Mouse (Mus musculus) midbrain, embryonic 12.5 days (tissue): ENCODE results near the gene Pebp1. TPM values are rescaled to one million over a fixed set of nuclear protein-coding genes. Genes with fewer than 3 reads are reported as not detected.
"Not testable (repeated sequence)": the region's sequence is repeated elsewhere in the genome, so short reads cannot be mapped to it uniquely, and the experiment has no call there.

ENCODE experiments used
- ATAC-seq: fragments of 200-750 bp; cut with Nextera tagmentation; 2 replicates; pipeline ENCODE4 v1.8.0; 2017; ENCODE audit warnings: low read depth, moderate TSS enrichment, moderate library complexity; ENCODE audit not compliant: low FRiP score
- H3K27ac ChIP-seq: fragments of 300-500 bp; sonication (generic); replicated peaks from 2 replicates; pipeline ENCODE4 v1.5.1; 2016; ENCODE audit warnings: mild to moderate bottlenecking
- H3K27me3 ChIP-seq: fragments of 300-500 bp; sonication (generic); 2 replicates; pipeline ENCODE4 v1.6.1; 2016; ENCODE audit warnings: mild to moderate bottlenecking
- H3K36me3 ChIP-seq: fragments of 300-500 bp; sonication (generic); 2 replicates; pipeline ENCODE4 v1.6.1; 2016
- H3K4me1 ChIP-seq: fragments of 300-500 bp; sonication (generic); 2 replicates; pipeline ENCODE4 v1.6.1; 2016
- H3K4me2 ChIP-seq: fragments of 300-500 bp; sonication (generic); replicated peaks from 2 replicates; pipeline ENCODE4 v1.6.1; 2016; ENCODE audit warnings: mild to moderate bottlenecking, moderate library complexity
- H3K4me3 ChIP-seq: fragments of 300-500 bp; sonication (generic); 2 replicates; pipeline ENCODE4 v1.5.1; 2016; ENCODE audit warnings: mild to moderate bottlenecking
- H3K9ac ChIP-seq: fragments of 300-500 bp; sonication (generic); replicated peaks from 2 replicates; pipeline ENCODE4 v1.6.1; 2016; ENCODE audit warnings: mild to moderate bottlenecking, moderate library complexity
- H3K9me3 ChIP-seq: fragments of 300-500 bp; sonication (generic); 2 replicates; pipeline ENCODE4 v1.6.1; 2016; ENCODE audit warnings: mild to moderate bottlenecking
- WGBS: fragments of 180-500 bp; shearing (Covaris S2); methylation state at CpG from one replicate; pipeline ENCODE4 v1.1.7; 2016; 5-methylcytosine and 5-hydroxymethylcytosine counted together
- polyA plus RNA-seq: library from polyadenylated mRNA; unstranded; fragments of >200 nt; fragmentation: Nextera tagmentation; extraction: Ambion mirVana; gene quantifications from 2 replicates; pipeline ENCODE4 v1.2.1, GENCODE M21; 2016

The Pebp1 gene
- polyA plus RNA-seq, 1 experiment from 2014 or later: 825 TPM

DNA sequence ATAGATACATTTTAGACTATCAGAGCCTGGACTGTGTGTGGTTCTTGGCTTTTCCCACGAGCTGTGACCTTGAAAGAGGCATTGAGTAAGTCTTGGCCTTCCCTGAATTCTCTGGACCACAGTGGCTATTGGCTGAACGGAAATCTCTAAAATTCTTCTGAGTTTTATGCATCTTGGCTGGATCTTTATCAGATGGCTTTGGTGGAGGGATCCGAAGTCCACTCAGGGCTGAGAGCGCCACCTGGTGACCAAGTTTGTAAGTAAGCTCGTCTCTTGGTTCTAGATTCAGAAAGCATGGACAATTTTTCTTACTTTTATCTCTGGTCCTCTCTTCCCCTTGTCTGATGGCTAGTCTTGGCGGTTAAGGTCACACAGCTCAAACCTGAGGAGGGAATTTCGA lies 17.5 kb upstream of the Pebp1 start:
- Histone ChIP-seq H3K4me3 (no peak overlapping the region), H3K4me1 (peaks cover 3% of the 10 kb centered on the region; the same call in 1 of the 2 replicates), H3K27ac (no peak overlapping the region), H3K36me3 (no peaks in the 10 kb centered on the region), H3K9ac (no peak overlapping the region), H3K4me2 (no peak overlapping the region), H3K9me3 (no peaks in the 10 kb centered on the region), H3K27me3 (no peaks in the 10 kb centered on the region)
- no peak for ATAC-seq
- 75% methylated on average over 7 of the region's 7 CpGs for WGBS

DNA sequence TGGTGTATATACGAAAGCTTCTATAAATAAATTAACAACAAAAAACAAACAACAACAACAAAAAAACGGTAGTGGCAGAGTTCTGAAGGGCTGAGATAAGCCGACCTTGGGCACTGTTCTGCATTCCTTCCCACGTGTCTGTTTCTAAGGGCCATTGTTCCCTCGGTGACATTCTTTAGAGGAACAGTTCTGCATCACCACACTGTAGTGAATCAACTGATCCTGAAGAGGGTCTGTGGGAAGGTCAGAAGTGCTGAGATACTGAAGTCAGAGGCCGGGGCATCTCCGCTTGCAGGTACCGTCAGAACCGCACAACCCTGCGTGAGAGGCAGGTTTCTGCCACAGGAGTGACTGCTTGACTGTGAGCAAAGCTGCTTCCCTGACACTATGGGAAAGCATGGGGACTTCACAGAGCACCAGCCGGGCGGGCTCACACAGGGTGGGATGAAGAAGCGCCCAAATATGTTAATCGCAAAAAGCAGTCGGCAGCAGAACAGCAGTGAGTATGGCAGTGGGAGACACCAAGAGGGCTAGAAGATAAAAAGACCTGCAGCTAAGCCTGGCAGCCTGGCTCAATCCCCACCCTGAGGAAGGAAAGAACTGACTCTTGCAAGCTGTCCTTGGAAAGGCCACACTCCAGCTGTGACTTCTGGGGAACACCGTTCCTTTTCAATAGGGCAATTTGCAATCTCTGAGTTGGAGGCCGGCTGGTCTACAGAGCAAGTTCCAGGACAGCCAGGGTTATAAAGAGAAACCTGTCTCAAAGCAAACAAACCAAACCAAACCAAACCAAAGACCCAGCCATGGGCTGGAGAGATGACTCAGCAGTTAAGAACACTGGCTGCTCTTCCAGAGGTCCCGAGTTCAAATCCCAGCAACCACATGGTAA lies 16.5 kb upstream of the Pebp1 start:
- no peak for ATAC-seq
- H3K27ac ChIP-seq: no peak overlapping the region
- no peaks in the 10 kb centered on the region for H3K9me3 ChIP-seq
- no peak overlapping the region for H3K9ac ChIP-seq
- H3K4me3 ChIP-seq: no peak overlapping the region
- H3K27me3 ChIP-seq: no peaks in the 10 kb centered on the region
- no peaks in the 10 kb centered on the region for H3K36me3 ChIP-seq
- H3K4me2 ChIP-seq: no peak overlapping the region
- H3K4me1 ChIP-seq: peaks cover 3% of the 10 kb centered on the region; the same call in 1 of the 2 replicates
- WGBS: 38% methylated on average over 18 of the region's 18 CpGs

DNA sequence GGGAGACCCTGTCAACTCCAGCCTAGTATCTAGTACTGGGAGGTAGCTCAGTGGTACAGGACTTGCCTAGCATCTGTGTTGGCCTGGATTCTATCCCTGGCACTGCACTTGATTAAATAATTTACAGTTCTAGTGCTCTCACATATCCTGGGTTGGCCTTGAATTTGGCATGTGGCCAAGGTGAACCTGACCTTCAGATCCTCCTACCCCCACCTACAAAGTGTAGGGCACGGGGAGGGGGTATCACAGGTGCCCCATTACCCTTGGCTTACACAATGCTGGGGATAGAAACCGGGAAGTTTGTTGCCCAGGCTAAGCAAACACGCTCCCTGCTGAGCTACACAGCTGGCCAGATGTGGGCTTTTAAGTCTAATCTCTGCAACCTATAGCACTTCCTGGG lies 15.5 kb upstream of the Pebp1 start:
- no peaks in the 10 kb centered on the region for H3K36me3 ChIP-seq
- H3K9me3 ChIP-seq: no peaks in the 10 kb centered on the region
- peaks cover 3% of the 10 kb centered on the region; the same call in 1 of the 2 replicates for H3K4me1 ChIP-seq
- WGBS: 63% methylated on average over 3 of the region's 3 CpGs
- H3K4me3 ChIP-seq: no peak overlapping the region
- no peak overlapping the region for H3K27ac ChIP-seq
- ATAC-seq: no peak
- no peak overlapping the region for H3K9ac ChIP-seq
- no peak overlapping the region for H3K4me2 ChIP-seq
- H3K27me3 ChIP-seq: no peaks in the 10 kb centered on the region

DNA sequence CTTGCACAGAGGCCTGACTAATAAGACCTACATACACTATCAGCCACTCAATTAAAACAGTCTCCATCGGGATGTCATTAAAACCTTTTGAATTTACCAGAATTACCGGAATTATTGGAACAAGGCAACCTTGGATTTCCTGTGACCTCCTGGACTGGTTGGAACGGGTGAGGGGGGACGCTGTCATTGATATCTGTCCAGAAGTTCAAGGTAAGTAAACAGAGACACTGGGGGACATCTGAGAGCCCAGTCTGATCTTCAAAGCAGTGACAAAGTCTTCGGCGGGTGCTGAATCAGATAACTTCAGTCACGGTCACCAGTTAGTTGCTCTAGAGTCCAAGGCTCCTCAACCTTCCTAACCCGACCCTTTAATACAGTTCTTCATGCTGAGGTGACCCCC lies 7.6 kb upstream of the Pebp1 start:
- Histone ChIP-seq H3K27ac (no peak overlapping the region), H3K4me1 (no peaks in the 10 kb centered on the region), H3K36me3 (no peaks in the 10 kb centered on the region), H3K27me3 (no peaks in the 10 kb centered on the region), H3K9me3 (no peaks in the 10 kb centered on the region; the same call in 1 of the 2 replicates), H3K9ac (no peak overlapping the region), H3K4me3 (no peak overlapping the region), H3K4me2 (no peak overlapping the region)
- ATAC-seq: no peak
- WGBS: 92% methylated on average over 8 of the region's 8 CpGs

DNA sequence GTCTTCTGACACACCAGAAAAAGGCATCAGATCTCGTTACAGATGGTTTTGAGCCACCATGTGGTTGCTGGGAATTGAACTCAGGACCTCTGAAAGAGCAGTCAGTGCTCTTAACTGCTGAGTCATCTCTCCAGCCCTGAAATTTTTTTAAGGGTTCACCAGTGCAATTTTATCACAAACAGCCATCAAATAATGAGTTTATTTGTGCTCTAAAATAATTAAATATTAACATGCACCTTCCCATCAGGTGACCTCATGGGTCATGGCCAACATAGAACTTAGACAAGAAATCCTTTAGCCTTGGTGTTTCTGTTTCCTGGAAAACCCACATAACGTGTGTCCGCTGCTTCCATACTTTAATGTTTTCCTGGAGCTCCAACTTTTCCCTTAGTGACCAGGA lies 6.4 kb upstream of the Pebp1 start:
- not testable (repeated sequence) for H3K4me3 ChIP-seq, ATAC-seq, H3K27ac ChIP-seq, H3K4me2 ChIP-seq, H3K9me3 ChIP-seq, H3K36me3 ChIP-seq, H3K4me1 ChIP-seq, H3K9ac ChIP-seq, H3K27me3 ChIP-seq
- WGBS: 85% methylated on average over 3 of the region's 3 CpGs

DNA sequence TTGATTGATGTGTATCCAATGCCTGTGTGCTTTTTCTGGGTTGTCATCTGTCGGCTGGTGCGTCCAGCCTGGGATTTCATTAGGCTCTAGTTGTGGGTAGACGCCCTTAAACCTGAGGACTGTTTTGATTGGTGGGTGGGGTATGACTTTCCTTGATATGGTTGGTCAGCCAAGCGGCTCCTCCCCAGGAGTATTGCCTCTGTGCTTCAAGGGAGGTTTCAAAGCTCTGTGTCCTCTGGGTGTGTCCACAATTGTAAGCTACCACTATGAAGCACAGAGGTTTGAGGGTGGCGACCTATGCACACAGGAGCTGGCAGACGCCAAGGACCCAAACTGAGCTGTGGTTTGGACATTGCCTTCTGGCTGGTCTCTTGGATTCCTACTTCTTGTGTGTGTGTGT lies 5.1 kb upstream of the Pebp1 start:
- Histone ChIP-seq H3K4me1 (peaks cover 7% of the 10 kb centered on the region), H3K4me3 (no peak overlapping the region), H3K9me3 (no peaks in the 10 kb centered on the region; the same call in 1 of the 2 replicates), H3K27me3 (peaks cover 12% of the 10 kb centered on the region; the same call in 1 of the 2 replicates), H3K9ac (no peak overlapping the region), H3K36me3 (no peaks in the 10 kb centered on the region), H3K4me2 (no peak overlapping the region), H3K27ac (no peak overlapping the region)
- 75% methylated on average over 6 of the region's 6 CpGs for WGBS
- ATAC-seq: no peak

DNA sequence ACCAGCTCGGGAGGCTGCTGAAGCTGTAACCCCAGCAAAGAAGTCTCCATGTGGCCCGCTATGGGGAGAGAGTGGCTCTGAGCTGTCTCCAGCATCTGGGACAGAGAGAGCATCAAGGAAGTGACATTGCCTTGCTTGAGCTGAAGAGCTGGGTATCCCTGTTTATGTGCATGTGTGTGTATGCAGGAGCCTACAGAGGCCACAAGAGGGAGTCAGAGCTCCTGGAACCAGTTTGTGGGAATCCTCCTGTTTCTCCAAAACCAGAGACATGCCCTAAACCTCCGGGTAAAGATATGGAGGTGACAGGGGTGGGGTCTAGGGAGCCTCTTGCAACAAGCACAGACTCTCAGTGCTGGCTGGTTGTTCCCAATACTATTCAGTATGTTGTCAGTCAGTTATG lies 3.9 kb upstream of the Pebp1 start:
- peaks cover 11% of the 10 kb centered on the region for H3K4me1 ChIP-seq
- no peak for ATAC-seq
- H3K27me3 ChIP-seq: peaks cover 12% of the 10 kb centered on the region; the same call in 1 of the 2 replicates
- H3K4me2 ChIP-seq: no peak overlapping the region
- H3K27ac ChIP-seq: no peak overlapping the region
- 89% methylated on average over 3 of the region's 3 CpGs for WGBS
- no peaks in the 10 kb centered on the region; the same call in 1 of the 2 replicates for H3K9me3 ChIP-seq
- no peak overlapping the region for H3K9ac ChIP-seq
- no peaks in the 10 kb centered on the region for H3K36me3 ChIP-seq
- H3K4me3 ChIP-seq: no peak overlapping the region

DNA sequence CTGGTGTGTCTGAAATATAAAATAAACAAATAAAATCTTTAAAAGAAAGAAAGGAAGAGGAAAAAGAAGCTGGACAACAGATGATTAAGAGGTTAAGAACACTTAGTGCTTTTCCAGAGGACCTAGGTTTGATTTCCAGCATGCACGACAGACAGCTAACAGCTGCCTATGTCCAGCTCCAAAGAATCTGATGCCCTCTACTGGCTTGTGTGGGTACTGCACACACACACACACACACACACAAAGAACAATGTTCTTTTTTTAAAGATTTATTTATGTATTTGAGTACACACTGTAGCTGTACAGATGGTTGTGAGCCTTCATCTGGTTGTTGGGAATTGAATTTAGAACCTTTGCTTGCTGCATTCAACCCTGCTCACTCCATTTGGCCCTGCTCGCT lies 2.7 kb upstream of the Pebp1 start:
- peaks cover 23% of the 10 kb centered on the region for H3K4me1 ChIP-seq
- 91% methylated on average over 2 of the region's 2 CpGs for WGBS
- no peak for ATAC-seq
- no peaks in the 10 kb centered on the region; the same call in 1 of the 2 replicates for H3K9me3 ChIP-seq
- H3K27ac ChIP-seq: no peak overlapping the region
- peaks cover 7% of the 10 kb centered on the region for H3K36me3 ChIP-seq
- H3K9ac ChIP-seq: no peak overlapping the region
- no peak overlapping the region for H3K4me2 ChIP-seq
- H3K27me3 ChIP-seq: peaks cover 12% of the 10 kb centered on the region; the same call in 1 of the 2 replicates
- no peak overlapping the region for H3K4me3 ChIP-seq

DNA sequence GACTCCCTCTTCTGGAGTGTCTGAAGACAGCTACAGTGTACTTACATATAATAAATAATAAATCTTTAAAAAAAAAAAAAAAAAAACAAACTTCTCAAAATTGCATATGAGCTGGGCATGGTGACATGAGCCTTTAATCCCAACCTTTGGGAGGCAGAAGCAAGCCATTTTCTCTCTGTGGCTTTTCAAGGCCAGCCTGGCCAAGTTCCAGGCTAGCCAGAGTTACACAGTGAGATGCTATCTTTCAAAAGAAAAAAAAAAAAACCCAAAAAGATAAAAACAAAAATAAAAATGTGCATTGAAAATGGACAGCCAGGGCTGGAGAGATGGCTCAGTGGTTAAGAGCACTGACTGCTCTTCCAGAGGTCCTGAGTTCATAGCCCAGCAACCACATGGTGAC lies 2.2 kb upstream of the Pebp1 start:
- H3K9me3 ChIP-seq: no peaks in the 10 kb centered on the region; the same call in 1 of the 2 replicates
- H3K9ac ChIP-seq: no peak overlapping the region
- H3K4me3 ChIP-seq: no peak overlapping the region
- peaks cover 12% of the 10 kb centered on the region; the same call in 1 of the 2 replicates for H3K27me3 ChIP-seq
- no peak overlapping the region for H3K4me2 ChIP-seq
- peaks cover 27% of the 10 kb centered on the region for H3K4me1 ChIP-seq
- no peak overlapping the region for H3K27ac ChIP-seq
- H3K36me3 ChIP-seq: peaks cover 12% of the 10 kb centered on the region
- no peak for ATAC-seq

DNA sequence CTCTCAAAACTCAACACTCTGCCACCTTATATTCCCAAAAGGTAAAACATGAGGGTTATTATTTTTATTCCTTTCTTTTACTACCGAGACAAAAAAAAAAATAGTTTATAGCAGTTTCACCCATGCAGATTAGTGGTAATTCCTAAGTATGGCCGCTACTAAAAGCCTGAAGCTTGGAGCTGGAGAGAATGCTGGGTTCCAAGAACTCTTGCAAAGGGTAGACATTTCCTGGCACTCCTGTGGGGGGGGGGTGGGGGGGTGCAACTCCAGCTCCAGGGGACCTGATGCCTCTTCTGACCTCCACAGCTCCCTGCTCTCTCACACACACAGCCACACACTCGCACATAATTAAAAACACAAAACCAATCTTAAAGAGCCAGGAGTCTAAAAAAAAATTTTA lies 1.1 kb downstream of the Pebp1 start:
- Histone ChIP-seq H3K27me3 (peaks cover 12% of the 10 kb centered on the region; the same call in 1 of the 2 replicates), H3K36me3 (peaks cover 40% of the 10 kb centered on the region), H3K4me2 (peak overlapping the region; percentile 80), H3K27ac (no peak overlapping the region), H3K9ac (peak overlapping the region; percentile 89), H3K4me1 (peaks cover 28% of the 10 kb centered on the region), H3K4me3 (peak overlapping the region; percentile 70), H3K9me3 (no peaks in the 10 kb centered on the region; the same call in 1 of the 2 replicates)
- WGBS: 65% methylated on average over 3 of the region's 3 CpGs
- no peak for ATAC-seq

DNA sequence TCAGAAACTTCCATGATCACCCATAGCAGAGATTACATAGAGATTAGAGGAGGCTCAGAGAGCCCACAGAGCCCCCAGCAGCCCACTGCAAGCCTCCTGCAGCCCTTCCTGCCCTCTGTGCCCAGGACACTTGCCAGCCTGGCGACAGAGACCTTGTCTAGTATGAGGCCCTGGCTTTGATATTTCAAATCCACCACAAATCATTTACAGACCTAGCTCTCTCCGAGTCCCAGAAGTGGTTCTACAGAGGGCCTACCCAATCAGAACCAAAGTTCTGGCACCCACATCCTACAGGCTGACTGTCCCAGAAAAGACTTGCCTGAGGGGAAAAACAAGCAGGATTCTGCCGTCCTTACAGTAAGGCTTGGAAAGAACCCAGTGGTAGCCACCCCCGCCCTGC lies 2.2 kb downstream of the Pebp1 start:
- Histone ChIP-seq H3K36me3 (peaks cover 49% of the 10 kb centered on the region), H3K27me3 (peaks cover 12% of the 10 kb centered on the region; the same call in 1 of the 2 replicates), H3K4me3 (0 out of 2 replicates have a peak overlapping the region, but pooled peaks have one; percentile 70), H3K9me3 (no peaks in the 10 kb centered on the region; the same call in 1 of the 2 replicates), H3K4me2 (no peak overlapping the region), H3K4me1 (peaks cover 28% of the 10 kb centered on the region), H3K27ac (no peak overlapping the region), H3K9ac (peak overlapping the region; percentile 89; the same call in 1 of the 2 replicates)
- ATAC-seq: no peak
- WGBS: 91% methylated on average over 4 of the region's 4 CpGs

DNA sequence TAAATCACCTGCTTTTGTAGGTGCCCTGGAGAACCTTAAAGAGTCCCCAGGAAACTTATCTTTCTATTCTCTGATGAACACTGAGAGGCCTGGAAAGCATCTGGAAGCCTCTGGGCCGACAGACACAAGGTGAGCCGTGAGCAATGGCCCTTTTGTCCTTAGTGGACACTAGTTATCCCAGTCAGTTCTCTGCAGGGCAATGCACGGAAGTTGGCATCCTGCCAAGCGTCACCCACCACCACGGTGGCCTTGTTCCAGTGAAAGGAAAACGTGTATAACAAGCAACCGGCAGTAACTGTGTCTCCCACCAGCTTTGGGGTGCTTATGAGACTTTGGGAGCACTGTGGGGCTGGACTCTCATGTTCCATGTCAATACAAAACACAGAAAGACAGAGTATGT lies 2.7 kb downstream of the Pebp1 start:
- H3K36me3 ChIP-seq: peaks cover 55% of the 10 kb centered on the region
- WGBS: 90% methylated on average over 7 of the region's 7 CpGs
- H3K4me1 ChIP-seq: peaks cover 28% of the 10 kb centered on the region
- H3K27ac ChIP-seq: no peak overlapping the region
- ATAC-seq: no peak
- H3K9me3 ChIP-seq: no peaks in the 10 kb centered on the region
- no peak overlapping the region for H3K4me3 ChIP-seq
- peaks cover 12% of the 10 kb centered on the region; the same call in 1 of the 2 replicates for H3K27me3 ChIP-seq
- H3K9ac ChIP-seq: no peak overlapping the region
- H3K4me2 ChIP-seq: no peak overlapping the region
